13 mouse cellular contexts compared by ENCODE assay signal in the genomic region with DNA sequence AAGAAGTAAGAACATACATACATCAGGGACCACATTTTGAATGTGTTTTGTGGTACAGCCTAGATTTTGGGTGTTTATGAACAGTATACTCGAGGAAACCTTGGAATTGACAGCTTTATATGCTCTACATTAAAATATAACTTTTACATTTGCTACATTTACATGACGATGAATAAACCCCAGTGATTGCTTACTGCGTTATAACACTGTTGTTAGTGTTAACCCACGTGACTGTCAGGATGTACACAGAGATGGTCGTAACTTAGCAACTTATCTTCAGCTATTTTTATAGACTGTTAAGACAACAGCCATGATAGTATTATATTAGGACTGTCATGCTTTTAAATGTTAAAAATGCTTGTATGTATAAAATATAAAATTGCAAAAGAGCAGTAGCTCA. TPM values are rescaled to one million over a fixed set of nuclear protein-coding genes. Genes with fewer than 3 reads are reported as not detected.
ATAC-seq and TF ChIP-seq lines count a peak whose summit lies in the region.
"Not testable (repeated sequence)": the region's sequence is repeated elsewhere in the genome, so short reads cannot be mapped to it uniquely, and the experiment has no call there.
"Had no signal": no experiment of that assay in that cellular context is flagged by ENCODE, and none has a peak within 500 bp of the region (broad histone marks: within the 10 kb centered on the region; RNA-seq: fewer than 3 reads in every experiment).

No protein-coding gene starts in this region.

- H3K4me3 ChIP-seq in embryonic facial prominence, embryonic 15.5 days (replicated peaks); heart, embryonic 13.5 days; hindbrain, embryonic 13.5 days; intestine, postnatal 0 days (ENCODE audit: low read depth, low read length); liver, embryonic 15.5 days (replicated peaks); midbrain, embryonic 15.5 days; stomach, embryonic 14.5 days (ENCODE audit: low read depth, low read length): not testable (repeated sequence)

- not testable (repeated sequence) for H3K27me3 ChIP-seq in embryonic facial prominence, embryonic 15.5 days; heart, embryonic 13.5 days (replicated peaks); hindbrain, embryonic 13.5 days; intestine, postnatal 0 days (replicated peaks; ENCODE audit: control insufficient read depth, insufficient read depth, low read length); liver, embryonic 15.5 days; midbrain, embryonic 15.5 days (replicated peaks); stomach, embryonic 14.5 days (ENCODE audit: control insufficient read depth, insufficient read depth, low read length)

- TF ChIP-seq CTCF in intestine, postnatal 0 days (IDR thresholded peaks at IDR 0.05; ENCODE audit: low read depth) = not testable (repeated sequence)

- H3K36me3 ChIP-seq in embryonic facial prominence, embryonic 15.5 days; heart, embryonic 13.5 days; hindbrain, embryonic 13.5 days; intestine, postnatal 0 days (ENCODE audit: control insufficient read depth, insufficient read depth); liver, embryonic 15.5 days (replicated peaks); midbrain, embryonic 15.5 days (replicated peaks); stomach, embryonic 14.5 days (ENCODE audit: control insufficient read depth, insufficient read depth, low read length): not testable (repeated sequence)

- H3K4me1 ChIP-seq in embryonic facial prominence, embryonic 15.5 days; heart, embryonic 13.5 days; hindbrain, embryonic 13.5 days (replicated peaks); intestine, postnatal 0 days (replicated peaks; ENCODE audit: control insufficient read depth, insufficient read depth, low read length); liver, embryonic 15.5 days (replicated peaks); midbrain, embryonic 15.5 days; stomach, embryonic 14.5 days (ENCODE audit: control insufficient read depth, insufficient read depth, low read length): not testable (repeated sequence)

- not testable (repeated sequence) for H3K27ac ChIP-seq in embryonic facial prominence, embryonic 15.5 days (replicated peaks); heart, embryonic 13.5 days (replicated peaks); hindbrain, embryonic 13.5 days; intestine, postnatal 0 days (ENCODE audit: low read depth, low read length); liver, embryonic 15.5 days (replicated peaks); midbrain, embryonic 15.5 days; stomach, embryonic 14.5 days (ENCODE audit: low read length)

- H3K9me3 ChIP-seq in embryonic facial prominence, embryonic 15.5 days (replicated peaks); intestine, postnatal 0 days (ENCODE audit: control insufficient read depth); liver, embryonic 15.5 days (replicated peaks); stomach, embryonic 14.5 days (ENCODE audit: control insufficient read depth, low read depth, low read length): not testable (repeated sequence)
- H3K9me3 ChIP-seq in heart, embryonic 13.5 days = peaks cover 20% of the 10 kb centered on the region
- H3K9me3 ChIP-seq in hindbrain, embryonic 13.5 days = peaks cover 27% of the 10 kb centered on the region
- H3K9me3 ChIP-seq in midbrain, embryonic 15.5 days = peaks cover 30% of the 10 kb centered on the region

- not testable (repeated sequence) for H3K9ac ChIP-seq in embryonic facial prominence, embryonic 15.5 days; heart, embryonic 13.5 days; hindbrain, embryonic 13.5 days; intestine, postnatal 0 days (ENCODE audit: low read depth, low read length); liver, embryonic 15.5 days; midbrain, embryonic 15.5 days; stomach, embryonic 14.5 days (replicated peaks; ENCODE audit: low read depth, low read length)

- ATAC-seq in embryonic facial prominence, embryonic 15.5 days (ENCODE audit: insufficient number of reproducible peaks, low FRiP score, low TSS enrichment, low read depth) = peak; percentile 70
- peak; percentile 25; the same call in 1 of the 2 replicates for ATAC-seq in heart, embryonic 13.5 days (ENCODE audit: extremely low read depth, insufficient number of reproducible peaks, low FRiP score, low TSS enrichment)
- peak; percentile 43; the same call in 1 of the 2 replicates for ATAC-seq in hindbrain, embryonic 13.5 days (ENCODE audit: low FRiP score)
- ATAC-seq in intestine, postnatal 0 days = peak; percentile 41; the same call in 1 of the 2 replicates
- 0 out of 2 replicates have a peak, but pooled peaks have one; percentile 15 for ATAC-seq in liver, embryonic 15.5 days (ENCODE audit: insufficient read depth)
- peak; percentile 69; the same call in 1 of the 2 replicates for ATAC-seq in midbrain, embryonic 15.5 days (replicated peaks)
- ATAC-seq in stomach, embryonic 14.5 days (ENCODE audit: insufficient number of reproducible peaks, insufficient read depth, low FRiP score, low read depth) = peak; percentile 56; the same call in 1 of the 2 replicates

- H3K4me2 ChIP-seq in embryonic facial prominence, embryonic 15.5 days (replicated peaks); heart, embryonic 13.5 days; hindbrain, embryonic 13.5 days; intestine, postnatal 0 days (replicated peaks; ENCODE audit: low read depth); liver, embryonic 15.5 days; midbrain, embryonic 15.5 days; stomach, embryonic 14.5 days (replicated peaks; ENCODE audit: low read depth, low read length): not testable (repeated sequence)

- WGBS in embryonic facial prominence, embryonic 15.5 days = 58% methylated on average over 5 of the region's 5 CpGs
- WGBS in heart, embryonic 13.5 days = 51% methylated on average over 5 of the region's 5 CpGs
- 65% methylated on average over 5 of the region's 5 CpGs for WGBS in hindbrain, embryonic 13.5 days
- WGBS in intestine, postnatal 0 days = 51% methylated on average over 5 of the region's 5 CpGs
- 44% methylated on average over 5 of the region's 5 CpGs for WGBS in liver, embryonic 15.5 days (ENCODE audit: insufficient replicate concordance)
- 61% methylated on average over 5 of the region's 5 CpGs for WGBS in midbrain, embryonic 15.5 days
- WGBS in stomach, embryonic 14.5 days = 59% methylated on average over 5 of the region's 5 CpGs

RNA-seq across cellular contexts. Expression of a gene that starts 17.4 kb away (rescaled TPM):
- 0.33 TPM in 1 of 2 replicates, not detected in the other for polyA plus RNA-seq in embryonic facial prominence, embryonic 15.5 days (2015; fragmentation: Nextera tagmentation; extraction: Ambion mirVana)
- polyA plus RNA-seq in heart, embryonic 13.5 days (2015; fragmentation: Nextera tagmentation; extraction: Ambion mirVana) = 0.28 TPM in 1 of 2 replicates, not detected in the other
- polyA plus RNA-seq in hindbrain, embryonic 13.5 days (2015; fragmentation: Nextera tagmentation; extraction: Ambion mirVana) = not detected in 2 replicates
- polyA plus RNA-seq in intestine, postnatal 0 days (2015; fragmentation: Nextera tagmentation; extraction: Ambion mirVana) = not detected in 2 replicates
- not detected in 2 replicates for polyA plus RNA-seq in liver, embryonic 15.5 days (2015; fragmentation: Nextera tagmentation; extraction: Ambion mirVana)
- not detected in 2 replicates for polyA plus RNA-seq in midbrain, embryonic 15.5 days (2015; fragmentation: Nextera tagmentation; extraction: Ambion mirVana)
- not detected in 2 replicates for polyA plus RNA-seq in stomach, embryonic 14.5 days (2014; fragmentation: Nextera tagmentation; extraction: Ambion mirVana)
- polyA plus RNA-seq: adrenal gland, adult 2 months; gonadal fat pad, adult 2 months; heart, embryonic 10.5 days; hindbrain, embryonic 10.5 days; kidney, adult 2 months; lung, adult 2 months had no signal

RNA-seq across cellular contexts. Expression of a gene that starts 24.3 kb away (rescaled TPM):
- not detected in 2 replicates for polyA plus RNA-seq in embryonic facial prominence, embryonic 15.5 days (2015; fragmentation: Nextera tagmentation; extraction: Ambion mirVana)
- polyA plus RNA-seq in heart, embryonic 13.5 days (2015; fragmentation: Nextera tagmentation; extraction: Ambion mirVana) = not detected in 2 replicates
- polyA plus RNA-seq in hindbrain, embryonic 13.5 days (2015; fragmentation: Nextera tagmentation; extraction: Ambion mirVana) = not detected in 2 replicates
- polyA plus RNA-seq in intestine, postnatal 0 days (2015; fragmentation: Nextera tagmentation; extraction: Ambion mirVana) = not detected in 2 replicates
- not detected in 2 replicates for polyA plus RNA-seq in liver, embryonic 15.5 days (2015; fragmentation: Nextera tagmentation; extraction: Ambion mirVana)
- polyA plus RNA-seq in midbrain, embryonic 15.5 days (2015; fragmentation: Nextera tagmentation; extraction: Ambion mirVana) = not detected in 2 replicates
- not detected in 2 replicates for polyA plus RNA-seq in stomach, embryonic 14.5 days (2014; fragmentation: Nextera tagmentation; extraction: Ambion mirVana)
- polyA plus RNA-seq: adrenal gland, adult 2 months; gonadal fat pad, adult 2 months; hindbrain, embryonic 10.5 days; kidney, adult 2 months; lung, adult 2 months had no signal

RNA-seq across cellular contexts. Expression of a gene that starts 55.4 kb away (rescaled TPM):
- not detected in 2 replicates for polyA plus RNA-seq in embryonic facial prominence, embryonic 15.5 days (2015; fragmentation: Nextera tagmentation; extraction: Ambion mirVana)
- not detected in 2 replicates for polyA plus RNA-seq in heart, embryonic 13.5 days (2015; fragmentation: Nextera tagmentation; extraction: Ambion mirVana)
- not detected in 2 replicates for polyA plus RNA-seq in hindbrain, embryonic 13.5 days (2015; fragmentation: Nextera tagmentation; extraction: Ambion mirVana)
- polyA plus RNA-seq in intestine, postnatal 0 days (2015; fragmentation: Nextera tagmentation; extraction: Ambion mirVana) = not detected in 2 replicates
- polyA plus RNA-seq in liver, embryonic 15.5 days (2015; fragmentation: Nextera tagmentation; extraction: Ambion mirVana) = not detected in 2 replicates
- not detected in 2 replicates for polyA plus RNA-seq in midbrain, embryonic 15.5 days (2015; fragmentation: Nextera tagmentation; extraction: Ambion mirVana)
- polyA plus RNA-seq in stomach, embryonic 14.5 days (2014; fragmentation: Nextera tagmentation; extraction: Ambion mirVana) = not detected in 2 replicates
- polyA plus RNA-seq: adrenal gland, adult 2 months; gonadal fat pad, adult 2 months; heart, embryonic 10.5 days; hindbrain, embryonic 10.5 days; kidney, adult 2 months; lung, adult 2 months had no signal

Comparison
In these comparisons a context has a peak if more than half of its experiments do, and no peak if none do; other contexts are left out.
1. ATAC-seq: peak in every context shown above with its lines; median percentile 70 in embryonic facial prominence, embryonic 15.5 days; 69 in midbrain, embryonic 15.5 days; 56 in stomach, embryonic 14.5 days; 43 in hindbrain, embryonic 13.5 days; 41 in intestine, postnatal 0 days; 25 in heart, embryonic 13.5 days; 15 in liver, embryonic 15.5 days.